Mouse (Mus musculus) retina, embryonic 14.5 days (tissue): Measurements from ENCODE around the gene Man2b2.

Experiments used
- DNase-seq: peaks from one replicate; pipeline ENCODE4 v3.0.0-alpha.2; 2015; ENCODE audit warnings: low spot score

Man2b2 gene

DNA sequence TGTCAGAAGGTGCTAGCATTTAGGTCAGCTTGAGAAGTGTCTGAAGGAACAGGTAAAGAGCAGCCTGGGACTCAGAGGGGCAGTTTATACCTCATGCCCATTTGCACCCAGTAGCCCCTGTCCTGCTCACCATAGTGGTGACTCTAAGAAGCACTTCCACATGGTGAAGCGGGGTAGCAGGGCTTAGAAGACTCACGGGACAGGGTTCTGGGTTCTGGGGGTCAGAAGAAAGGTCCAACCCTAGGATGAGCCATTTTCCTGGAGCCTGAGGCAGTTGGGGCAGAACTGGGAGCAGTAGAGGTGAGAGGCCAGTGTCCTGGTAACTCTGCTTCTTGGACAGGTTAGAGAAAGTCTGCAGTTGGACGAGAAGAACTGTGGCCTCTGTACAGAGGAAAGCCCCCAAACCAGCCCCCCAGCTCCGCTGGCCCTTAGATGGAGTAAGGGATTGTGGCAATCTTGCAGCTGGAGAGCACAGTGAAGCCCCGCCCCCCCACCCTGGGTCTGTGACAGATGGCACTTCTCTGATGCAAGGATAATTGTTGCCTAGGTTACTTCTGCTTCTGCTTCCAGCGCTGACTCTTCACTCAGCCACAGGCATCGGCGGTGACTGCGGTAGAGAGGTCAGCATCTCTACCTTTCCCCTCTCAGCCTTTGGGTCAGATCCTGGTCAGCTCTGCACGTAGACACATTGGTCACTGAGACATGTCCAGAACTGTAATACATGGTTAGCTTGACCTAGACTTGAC lies 63.3 kb downstream of the Man2b2 start:
- DNase-seq, result peak; percentile 82

DNA sequence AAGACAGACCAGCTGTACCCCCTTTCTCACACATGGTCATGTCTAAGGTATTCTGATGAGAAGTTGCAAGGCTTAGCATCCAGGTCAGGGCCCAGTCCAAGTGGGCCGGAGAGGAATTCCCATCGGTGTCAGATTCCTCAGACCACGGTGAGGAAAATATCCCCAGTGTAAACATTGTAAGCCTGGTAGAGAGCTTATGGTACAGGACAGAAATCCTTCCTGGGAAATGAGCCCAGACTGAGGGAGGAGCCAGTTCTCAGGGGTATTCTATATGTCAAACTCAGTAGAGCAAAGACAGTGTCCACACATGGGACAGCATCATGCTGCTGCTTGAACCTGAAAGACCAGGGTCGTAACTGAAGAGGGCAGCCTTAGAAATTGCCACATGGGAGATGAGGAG lies 70.6 kb downstream of the Man2b2 start:
- no peak for DNase-seq

DNA sequence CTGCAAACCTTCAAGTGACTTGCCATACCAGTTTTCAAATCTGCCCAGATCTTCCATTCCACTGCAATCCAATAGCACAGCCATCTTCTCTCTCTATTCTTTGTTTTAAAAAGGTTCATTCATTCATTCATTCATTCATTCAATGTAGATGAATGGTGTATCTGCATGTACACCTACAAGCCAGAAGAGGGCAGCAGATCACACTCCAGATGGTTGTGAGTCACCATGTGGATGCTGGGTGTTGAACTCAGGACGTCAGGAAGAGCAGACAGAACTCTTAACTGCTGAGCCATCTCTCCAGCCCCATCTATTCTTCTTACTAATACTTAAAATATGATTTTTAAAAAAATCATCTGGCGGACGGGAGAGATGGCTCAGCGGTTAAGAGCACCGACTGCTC lies 73.4 kb downstream of the Man2b2 start:
- peak; percentile 44 for DNase-seq
